Mouse (Mus musculus) cortical plate, adult 2 months (tissue): ENCODE results near the gene Nlgn2.

Experiments
- CTCF ChIP-seq: fragments of 200-500 bp; IDR thresholded peaks from 2 replicates; pipeline ENCODE4 v1.5.1; 2011; ENCODE audit warnings: mild to moderate bottlenecking, control low read depth, low read length; ENCODE audit not compliant: insufficient read depth; ENCODE audit errors: extremely low read depth
- POLR2A ChIP-seq: fragments of 200-500 bp; IDR thresholded peaks from 2 replicates; pipeline ENCODE4 v1.6.1; 2011; ENCODE audit warnings: mild to moderate bottlenecking, low read length, control low read depth; ENCODE audit not compliant: insufficient read depth; ENCODE audit errors: extremely low read depth

DNA sequence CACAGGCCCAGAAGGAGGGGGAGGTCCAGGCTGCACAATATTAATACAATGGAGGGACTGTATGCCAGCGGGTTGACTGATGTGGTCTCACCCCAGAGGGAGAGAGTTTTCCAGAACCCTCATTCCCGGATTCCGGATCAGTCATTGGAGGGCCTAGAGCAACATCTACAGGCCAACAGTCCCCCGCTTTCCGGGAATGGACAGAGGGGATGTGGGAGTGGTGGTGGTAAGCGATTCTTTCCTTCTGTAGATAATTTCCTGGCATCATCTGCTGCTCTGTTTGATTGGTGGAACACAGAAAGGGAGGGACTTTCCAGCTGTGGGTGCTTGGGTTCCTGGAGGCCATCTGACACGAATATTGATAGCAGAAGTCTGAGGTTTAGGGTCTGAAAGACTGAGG is 38.6 kb upstream of the Nlgn2 start:
- TF ChIP-seq CTCF (no peak), POLR2A (no peak)
